Mouse (Mus musculus) thymus, adult 2 months (tissue): ENCODE results near the gene Flywch2. TPM values are rescaled to one million over a fixed set of nuclear protein-coding genes. Genes with fewer than 3 reads are reported as not detected.

ENCODE experiments used
- DNase-seq: peaks from one replicate; pipeline ENCODE4 v3.0.0; 2021
- H3K27ac ChIP-seq: fragments of 200-500 bp; 2 replicates; pipeline ENCODE4 v1.5.1; 2012; ENCODE audit warnings: low read length, control low read depth; ENCODE audit not compliant: control insufficient read depth, insufficient read depth
- H3K27me3 ChIP-seq: fragments of 200-500 bp; 2 replicates; pipeline ENCODE4 v1.6.1; 2012; ENCODE audit warnings: mild to moderate bottlenecking, low read length, moderate library complexity, mixed read lengths; ENCODE audit not compliant: control insufficient read depth, insufficient read depth
- H3K36me3 ChIP-seq: fragments of 200-500 bp; 2 replicates; pipeline ENCODE4 v1.6.1; 2012; ENCODE audit warnings: mild to moderate bottlenecking, low read length, moderate library complexity; ENCODE audit not compliant: control insufficient read depth, insufficient read depth
- H3K4me1 ChIP-seq: fragments of 200-500 bp; replicated peaks from 2 replicates; pipeline ENCODE4 v1.6.1; 2012; ENCODE audit warnings: low read length; ENCODE audit not compliant: control insufficient read depth, insufficient read depth
- H3K4me3 ChIP-seq: fragments of 200-500 bp; 2 replicates; pipeline ENCODE4 v1.5.1; 2012; ENCODE audit warnings: mild to moderate bottlenecking, low read length, control low read depth, moderate library complexity; ENCODE audit not compliant: control insufficient read depth, insufficient read depth
- CTCF ChIP-seq: fragments of 200-500 bp; IDR thresholded peaks from 2 replicates; pipeline ENCODE4 v1.5.1; 2012; ENCODE audit warnings: mild to moderate bottlenecking, control low read depth, low read length, moderate library complexity, borderline replicate concordance; ENCODE audit not compliant: control insufficient read depth, poor library complexity, insufficient read depth; ENCODE audit errors: extremely low read depth
- POLR2A ChIP-seq: fragments of 200-500 bp; IDR thresholded peaks from 2 replicates; pipeline ENCODE4 v1.6.1; 2012; ENCODE audit warnings: mild to moderate bottlenecking, low read length, control low read depth, moderate library complexity; ENCODE audit not compliant: control insufficient read depth, poor library complexity, insufficient read depth; ENCODE audit errors: extremely low read depth
- WGBS: fragments of 180-500 bp; shearing (Covaris S2); methylation state at CpG from one replicate; pipeline ENCODE4 v1.1.7; 2018; 5-methylcytosine and 5-hydroxymethylcytosine counted together
- polyA plus RNA-seq: library from polyadenylated mRNA; depleted of rRNA; stranded (reverse); fragments of >200 nt; gene quantifications from 2 replicates; pipeline ENCODE4 v1.2.3, GENCODE M21; 2012

Gene Flywch2
- polyA plus RNA-seq, 1 experiment: 4.0 TPM

GRCm38 (mm10) chr17:23758801-23759200, 27.1 kb downstream of the Flywch2 start:
- H3K4me1 ChIP-seq: no peaks in the 10 kb centered on the region
- no peaks in the 10 kb centered on the region for H3K27me3 ChIP-seq
- H3K36me3 ChIP-seq: no peaks in the 10 kb centered on the region
- no peak for TF ChIP-seq POLR2A
- no peak for TF ChIP-seq CTCF
- H3K4me3 ChIP-seq: no peak overlapping the region
- H3K27ac ChIP-seq: no peak overlapping the region
- WGBS: 95% methylated on average over 8 of the region's 8 CpGs
- DNase-seq: no peak

DNA sequence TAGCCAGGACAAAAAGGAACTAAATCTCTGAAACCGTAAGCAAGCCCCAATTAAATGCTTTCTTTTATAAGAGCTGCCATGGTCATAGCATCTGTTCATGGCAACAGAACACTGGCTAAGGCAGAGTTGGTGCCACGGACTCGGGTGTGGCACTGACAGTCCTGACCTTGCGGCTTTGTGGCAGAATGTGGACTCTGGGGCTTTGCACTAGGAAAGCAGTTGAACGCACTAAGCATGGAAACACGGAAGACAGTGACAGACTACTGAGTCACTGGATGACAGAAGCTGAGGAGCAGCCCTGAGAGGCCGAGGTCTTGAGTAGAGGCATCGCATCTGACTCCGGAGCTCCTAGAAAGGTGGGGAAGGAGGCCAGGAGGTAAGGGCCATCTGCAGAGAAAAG, 28.3 kb downstream of the Flywch2 start:
- no peak for TF ChIP-seq POLR2A
- TF ChIP-seq CTCF: no peak
- H3K36me3 ChIP-seq: no peaks in the 10 kb centered on the region
- 95% methylated on average over 9 of the region's 9 CpGs for WGBS
- no peaks in the 10 kb centered on the region for H3K27me3 ChIP-seq
- H3K4me1 ChIP-seq: no peaks in the 10 kb centered on the region
- no peak overlapping the region for H3K27ac ChIP-seq
- no peak for DNase-seq
- H3K4me3 ChIP-seq: no peak overlapping the region

- 93% methylated on average over 13 of the region's 13 CpGs for WGBS
- H3K4me3 ChIP-seq: no peak overlapping the region
- H3K36me3 ChIP-seq: no peaks in the 10 kb centered on the region
- no peak overlapping the region for H3K27ac ChIP-seq
- no peaks in the 10 kb centered on the region for H3K27me3 ChIP-seq
- no peak for DNase-seq
- H3K4me1 ChIP-seq: no peaks in the 10 kb centered on the region
- TF ChIP-seq POLR2A (no peak), CTCF (no peak)
These were observed 30.2 kb downstream of the Flywch2 start for GRCm38 (mm10) chr17:23755689-23756088.

DNA sequence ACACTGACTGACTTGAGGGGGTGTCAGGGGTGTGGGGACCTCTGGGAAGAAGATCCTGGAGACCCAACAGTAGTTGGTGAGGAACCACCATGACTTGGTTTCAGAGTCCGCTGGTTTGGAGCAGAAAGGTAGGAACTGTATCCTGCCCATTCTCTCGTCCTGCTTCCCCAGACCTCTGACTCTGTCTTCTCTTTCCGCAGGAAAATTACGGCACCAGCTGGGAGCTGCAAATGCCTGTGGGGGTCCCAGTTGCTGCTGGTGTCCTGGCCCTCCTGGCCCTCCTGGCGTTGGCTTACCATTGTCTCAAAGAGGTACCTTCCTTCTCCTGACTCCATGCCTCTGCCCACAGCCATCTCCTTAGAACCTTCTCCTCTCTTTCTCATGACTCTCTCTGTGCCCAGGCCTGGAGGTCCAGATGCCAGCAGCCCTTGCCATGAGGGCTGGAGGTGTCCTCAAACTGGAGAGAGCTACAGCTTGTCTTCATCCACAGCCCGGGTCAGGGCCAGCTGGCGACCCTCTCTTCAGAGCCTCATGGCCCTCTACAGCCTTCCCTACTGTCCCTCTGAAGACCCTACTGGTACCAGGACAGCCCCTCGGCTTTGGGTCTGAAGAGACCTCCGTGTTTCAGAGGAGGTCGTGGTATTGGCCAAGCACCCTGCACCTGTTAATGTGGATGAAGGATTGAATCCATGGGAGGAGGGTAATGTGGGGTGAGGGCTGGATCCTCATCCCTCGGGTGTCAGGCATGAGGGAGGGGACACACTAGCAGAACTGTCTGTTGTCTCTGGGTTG, 36.3 kb downstream of the Flywch2 start:
- Histone ChIP-seq H3K4me3 (peak overlapping the region; percentile 36), H3K4me1 (peaks cover 22% of the 10 kb centered on the region), H3K36me3 (no peaks in the 10 kb centered on the region), H3K27me3 (peaks cover 8% of the 10 kb centered on the region), H3K27ac (no peak overlapping the region)
- WGBS: 86% methylated on average over 11 of the region's 11 CpGs
- DNase-seq: no peak
- no peak for TF ChIP-seq POLR2A
- no peak for TF ChIP-seq CTCF

- WGBS: 14% methylated on average over 10 of the region's 10 CpGs
- DNase-seq: peak; percentile 75
- Histone ChIP-seq H3K4me1 (peaks cover 22% of the 10 kb centered on the region), H3K36me3 (no peaks in the 10 kb centered on the region), H3K27ac (no peak overlapping the region), H3K27me3 (peaks cover 8% of the 10 kb centered on the region), H3K4me3 (peak overlapping the region; percentile 36)
- TF ChIP-seq CTCF (no peak), POLR2A (no peak)
These were observed 37.1 kb downstream of the Flywch2 start for GRCm38 (mm10) chr17:23748631-23749391.

DNA sequence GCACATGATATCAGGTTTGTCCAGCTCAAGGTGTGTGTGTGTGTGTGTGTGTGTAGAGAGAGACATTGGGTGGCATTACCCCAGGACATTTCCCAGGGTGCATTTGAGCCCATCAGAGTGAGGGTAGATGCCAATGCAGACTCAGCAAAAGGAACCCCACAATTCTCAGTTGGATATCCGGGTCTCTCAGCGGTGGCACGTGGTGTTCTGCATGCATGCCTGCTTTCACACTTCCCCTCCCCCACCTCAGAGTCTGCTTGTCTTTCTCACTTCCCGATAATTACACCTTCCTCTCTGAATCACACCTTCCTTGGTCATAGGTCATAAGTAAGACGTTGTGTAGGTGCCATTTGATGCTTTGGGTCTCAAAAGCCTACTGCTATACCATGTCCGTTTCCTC, 37.9 kb downstream of the Flywch2 start:
- peaks cover 22% of the 10 kb centered on the region for H3K4me1 ChIP-seq
- no peak for DNase-seq
- TF ChIP-seq POLR2A: no peak
- WGBS: 24% methylated on average over 6 of the region's 6 CpGs
- H3K27ac ChIP-seq: no peak overlapping the region
- H3K27me3 ChIP-seq: peaks cover 11% of the 10 kb centered on the region
- no peak overlapping the region for H3K4me3 ChIP-seq
- H3K36me3 ChIP-seq: no peaks in the 10 kb centered on the region
